Mouse (Mus musculus): ENCODE data around the gene Pdgfb. TPM values are rescaled to one million over a fixed set of nuclear protein-coding genes. Genes with fewer than 3 reads are reported as not detected.
A peak's percentile ranks its signal among the peaks of the same experiment; 100 is the strongest.

Gene Pdgfb
- polyA plus RNA-seq, 1 experiment from 2014 or later, result 2.5 TPM

DNA sequence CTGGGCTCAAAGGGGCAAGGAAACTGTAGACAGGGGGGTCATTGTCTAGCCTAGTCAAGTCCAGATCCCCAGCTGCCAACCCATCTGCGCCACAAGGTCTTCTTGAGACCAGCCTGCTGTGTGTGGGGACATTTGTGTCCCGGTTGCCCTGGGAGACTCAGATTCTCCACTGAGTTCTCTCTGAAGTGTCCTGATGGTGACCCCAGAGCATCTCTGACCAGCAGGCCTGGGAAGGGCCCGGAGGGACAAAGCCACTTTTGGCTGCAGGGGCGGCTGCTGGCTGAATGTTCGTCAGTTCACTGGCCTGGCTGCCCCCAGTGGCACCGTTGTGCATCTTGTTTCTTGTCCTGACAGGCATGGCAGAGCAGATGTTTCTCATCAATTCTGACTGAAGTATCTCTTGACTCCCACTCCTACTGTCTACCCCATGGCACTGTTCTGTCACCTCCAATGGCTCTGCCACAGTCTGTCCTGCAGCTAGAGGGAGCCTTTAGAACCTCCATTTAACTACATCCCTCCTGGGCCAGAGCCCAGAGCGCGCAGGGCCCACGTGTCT, 53.3 kb downstream of the Pdgfb start:
- H3K4me1 ChIP-seq (ENCODE audit: control insufficient read depth, insufficient read depth, low read length), result no peaks in the 10 kb centered on the region
- H3K27me3 ChIP-seq (ENCODE audit: control insufficient read depth, insufficient read depth, low read length), result no peaks in the 10 kb centered on the region
- H3K4me3 ChIP-seq (ENCODE audit: low read depth, low read length), result no peak overlapping the region
- DNase-seq (ENCODE audit: low spot score) (peak; percentile 10), ATAC-seq (replicated peaks; ENCODE audit: insufficient number of reproducible peaks, low FRiP score, low TSS enrichment, low read depth) (no peak)
- WGBS, result 58% methylated on average over 9 of the region's 9 CpGs
- no peaks in the 10 kb centered on the region for H3K9me3 ChIP-seq (replicated peaks; ENCODE audit: control insufficient read depth, low read length)
- no peaks in the 10 kb centered on the region for H3K36me3 ChIP-seq (replicated peaks; ENCODE audit: control insufficient read depth, insufficient read depth, low read depth, low read length)
- no peak overlapping the region for H3K27ac ChIP-seq (replicated peaks; ENCODE audit: low read depth, low read length)
- 0 out of 2 replicates have a peak overlapping the region, but pooled peaks have one; percentile 9 for H3K9ac ChIP-seq (replicated peaks; ENCODE audit: low read length)
- H3K4me2 ChIP-seq (ENCODE audit: low read depth, low read length), result no peak overlapping the region

DNA sequence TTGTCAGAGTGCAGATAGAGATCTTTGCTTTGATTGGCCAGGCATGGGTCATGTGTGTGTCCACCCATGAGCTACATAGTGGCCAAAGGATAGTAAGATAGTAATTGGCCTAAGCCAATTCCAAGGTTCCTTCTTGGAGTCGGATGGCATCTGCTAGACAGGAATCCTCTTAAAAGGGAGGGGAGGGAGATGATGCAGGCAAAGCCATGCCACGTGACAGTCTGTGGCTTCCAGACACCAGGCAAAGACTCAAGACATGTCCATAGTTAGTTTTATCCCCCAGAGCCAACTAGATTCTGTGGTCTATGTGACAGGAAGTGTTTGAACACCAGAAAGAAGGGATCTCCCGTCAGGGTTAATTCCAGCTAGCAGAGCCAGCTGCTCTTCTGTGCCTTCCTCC, 56.4 kb downstream of the Pdgfb start:
- Histone ChIP-seq H3K4me2 (ENCODE audit: low read depth, low read length) (no peak overlapping the region), H3K4me1 (ENCODE audit: control insufficient read depth, insufficient read depth, low read length) (no peaks in the 10 kb centered on the region), H3K9me3 (replicated peaks; ENCODE audit: control insufficient read depth, low read length) (no peaks in the 10 kb centered on the region), H3K27me3 (ENCODE audit: control insufficient read depth, insufficient read depth, low read length) (no peaks in the 10 kb centered on the region), H3K4me3 (ENCODE audit: low read depth, low read length) (no peak overlapping the region), H3K36me3 (replicated peaks; ENCODE audit: control insufficient read depth, insufficient read depth, low read depth, low read length) (no peaks in the 10 kb centered on the region), H3K9ac (replicated peaks; ENCODE audit: low read length) (no peak overlapping the region), H3K27ac (replicated peaks; ENCODE audit: low read depth, low read length) (no peak overlapping the region)
- ATAC-seq (replicated peaks; ENCODE audit: insufficient number of reproducible peaks, low FRiP score, low TSS enrichment, low read depth) (no peak), DNase-seq (ENCODE audit: low spot score) (no peak)
- 53% methylated on average over 3 of the region's 3 CpGs for WGBS

DNA sequence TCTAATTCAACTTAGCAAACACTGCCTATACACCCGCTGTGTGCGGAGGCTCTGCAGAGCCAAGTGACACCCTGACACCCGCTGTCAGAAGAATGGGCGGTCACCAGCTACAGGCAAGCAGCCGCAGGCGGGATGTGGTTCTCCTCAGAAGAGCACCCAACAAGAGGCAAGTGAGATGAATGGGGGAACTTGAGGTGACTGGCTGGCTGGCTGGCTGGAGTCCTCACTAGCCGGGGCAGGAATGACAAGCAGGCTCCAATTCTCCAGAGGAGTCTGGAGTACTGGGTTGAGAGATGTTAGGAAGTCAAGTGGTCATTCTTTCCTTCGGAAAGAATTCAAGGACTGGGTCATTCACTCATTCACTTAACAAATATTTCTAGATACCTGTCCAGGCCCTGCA, 58.2 kb downstream of the Pdgfb start:
- H3K4me2 ChIP-seq (ENCODE audit: low read depth, low read length), result no peak overlapping the region
- no peak for ATAC-seq (replicated peaks; ENCODE audit: insufficient number of reproducible peaks, low FRiP score, low TSS enrichment, low read depth)
- H3K27me3 ChIP-seq (ENCODE audit: control insufficient read depth, insufficient read depth, low read length), result no peaks in the 10 kb centered on the region
- no peak overlapping the region for H3K27ac ChIP-seq (replicated peaks; ENCODE audit: low read depth, low read length)
- WGBS, result 81% methylated on average over 8 of the region's 8 CpGs
- H3K9ac ChIP-seq (replicated peaks; ENCODE audit: low read length), result no peak overlapping the region
- no peaks in the 10 kb centered on the region for H3K36me3 ChIP-seq (replicated peaks; ENCODE audit: control insufficient read depth, insufficient read depth, low read depth, low read length)
- no peaks in the 10 kb centered on the region for H3K4me1 ChIP-seq (ENCODE audit: control insufficient read depth, insufficient read depth, low read length)
- DNase-seq (ENCODE audit: low spot score), result no peak
- H3K9me3 ChIP-seq (replicated peaks; ENCODE audit: control insufficient read depth, low read length), result no peaks in the 10 kb centered on the region
- no peak overlapping the region for H3K4me3 ChIP-seq (ENCODE audit: low read depth, low read length)

DNA sequence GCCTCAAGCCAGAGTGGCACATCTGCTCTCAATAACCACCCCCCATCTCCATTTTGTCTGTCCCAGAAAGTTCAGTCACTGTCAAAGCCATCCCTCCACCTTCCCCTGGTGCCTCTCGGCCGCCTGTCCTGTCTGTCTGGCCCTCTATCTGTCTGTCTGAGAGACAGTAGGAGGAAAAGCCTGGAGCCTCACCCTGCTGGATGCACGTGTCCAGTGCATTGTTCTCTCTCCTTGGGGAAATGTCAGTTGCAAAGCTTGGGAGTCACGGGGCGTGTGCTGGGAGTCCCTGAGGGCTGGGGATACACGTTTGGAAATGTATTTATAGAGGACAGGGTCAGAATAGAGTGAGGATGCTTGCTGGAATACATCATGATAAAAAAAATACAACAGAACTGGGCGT, 61.3 kb downstream of the Pdgfb start:
- no peak overlapping the region for H3K4me3 ChIP-seq (ENCODE audit: low read depth, low read length)
- WGBS, result 64% methylated on average over 7 of the region's 7 CpGs
- H3K27ac ChIP-seq (replicated peaks; ENCODE audit: low read depth, low read length), result no peak overlapping the region
- H3K4me2 ChIP-seq (ENCODE audit: low read depth, low read length), result no peak overlapping the region
- H3K4me1 ChIP-seq (ENCODE audit: control insufficient read depth, insufficient read depth, low read length), result peaks cover 18% of the 10 kb centered on the region
- ATAC-seq (replicated peaks; ENCODE audit: insufficient number of reproducible peaks, low FRiP score, low TSS enrichment, low read depth) (no peak), DNase-seq (ENCODE audit: low spot score) (no peak)
- H3K27me3 ChIP-seq (ENCODE audit: control insufficient read depth, insufficient read depth, low read length), result no peaks in the 10 kb centered on the region
- no peaks in the 10 kb centered on the region for H3K9me3 ChIP-seq (replicated peaks; ENCODE audit: control insufficient read depth, low read length)
- no peaks in the 10 kb centered on the region for H3K36me3 ChIP-seq (replicated peaks; ENCODE audit: control insufficient read depth, insufficient read depth, low read depth, low read length)
- no peak overlapping the region for H3K9ac ChIP-seq (replicated peaks; ENCODE audit: low read length)

DNA sequence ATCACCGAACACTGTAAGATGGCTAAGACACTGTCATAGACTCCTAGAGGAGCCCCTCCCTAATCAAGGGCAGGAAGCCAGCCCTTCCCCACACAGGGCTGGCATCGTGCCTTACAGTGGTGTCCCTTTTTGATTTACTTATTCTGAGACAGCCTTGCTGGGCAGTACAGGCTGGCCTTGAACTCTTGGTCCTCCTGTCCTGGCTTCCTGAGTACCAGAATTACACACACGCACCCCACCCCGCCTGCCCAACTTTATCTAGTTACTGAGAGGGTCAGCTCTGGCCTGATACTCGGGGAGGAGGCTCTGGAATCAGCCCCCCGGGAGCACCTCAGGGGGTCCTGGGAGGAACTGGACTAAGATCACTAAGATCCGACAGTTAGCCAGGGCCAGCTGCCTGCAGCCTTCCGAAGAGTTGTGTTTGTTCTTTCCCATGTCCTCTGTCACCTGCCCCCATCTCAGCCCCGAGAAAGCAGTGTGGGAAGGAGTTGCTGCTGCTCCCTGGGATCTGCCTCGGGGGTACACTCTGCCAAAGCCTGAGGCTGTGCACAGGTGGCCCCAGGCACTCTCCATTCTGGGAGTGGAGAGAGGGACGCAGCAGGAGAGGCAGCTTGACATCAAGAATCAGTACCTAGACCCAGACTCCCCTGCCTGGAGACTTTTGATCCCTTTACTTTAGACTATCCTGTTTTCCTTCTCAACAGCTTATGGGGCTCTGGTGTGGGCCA, 62.1 kb downstream of the Pdgfb start:
- no peak overlapping the region for H3K27ac ChIP-seq (replicated peaks; ENCODE audit: low read depth, low read length)
- ATAC-seq (replicated peaks; ENCODE audit: insufficient number of reproducible peaks, low FRiP score, low TSS enrichment, low read depth) (no peak), DNase-seq (ENCODE audit: low spot score) (no peak)
- 46% methylated on average over 11 of the region's 11 CpGs for WGBS
- H3K9ac ChIP-seq (replicated peaks; ENCODE audit: low read length), result no peak overlapping the region; the same call in 1 of the 2 replicates
- H3K9me3 ChIP-seq (replicated peaks; ENCODE audit: control insufficient read depth, low read length), result no peaks in the 10 kb centered on the region
- H3K36me3 ChIP-seq (replicated peaks; ENCODE audit: control insufficient read depth, insufficient read depth, low read depth, low read length), result no peaks in the 10 kb centered on the region
- H3K4me3 ChIP-seq (ENCODE audit: low read depth, low read length), result no peak overlapping the region
- H3K4me1 ChIP-seq (ENCODE audit: control insufficient read depth, insufficient read depth, low read length), result peaks cover 18% of the 10 kb centered on the region
- no peaks in the 10 kb centered on the region for H3K27me3 ChIP-seq (ENCODE audit: control insufficient read depth, insufficient read depth, low read length)
- no peak overlapping the region for H3K4me2 ChIP-seq (ENCODE audit: low read depth, low read length)

DNA sequence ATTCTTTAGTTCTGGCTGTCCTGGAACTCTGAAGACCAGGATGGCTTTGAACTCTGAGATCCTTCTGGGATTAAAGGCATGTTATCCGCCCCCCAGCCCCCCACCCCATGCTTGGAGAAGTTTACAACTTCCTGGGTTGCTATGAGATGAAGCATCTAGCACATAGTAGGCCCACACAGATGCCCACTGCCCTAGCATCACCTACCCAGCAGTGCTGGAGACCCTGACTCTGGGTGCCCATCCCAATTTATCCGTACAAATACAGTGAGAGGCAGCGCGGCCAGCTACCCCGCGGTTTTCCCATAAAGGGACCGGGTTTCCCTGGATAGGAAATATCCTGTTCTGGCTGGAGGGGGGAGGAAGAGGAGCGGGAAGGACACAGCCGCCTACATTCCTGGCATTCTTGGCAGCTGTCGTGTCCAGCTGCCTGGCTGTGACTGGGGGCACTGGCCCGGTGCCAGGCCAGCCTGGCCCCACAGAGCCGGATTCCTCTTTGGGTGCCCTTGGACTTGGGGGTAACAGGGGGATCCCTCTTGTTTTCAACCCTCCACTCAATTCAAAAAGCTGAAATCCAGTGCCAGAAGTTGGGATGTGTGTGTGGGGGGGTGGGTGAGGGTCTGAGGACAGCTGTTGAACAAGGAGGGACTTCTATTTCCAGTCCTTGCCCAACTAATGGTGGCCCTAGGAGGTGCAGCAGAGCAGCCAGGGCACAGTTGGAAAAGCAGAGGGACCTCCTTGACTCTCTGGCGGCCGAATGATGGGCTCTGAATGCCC, 62.9 kb downstream of the Pdgfb start:
- no peaks in the 10 kb centered on the region for H3K36me3 ChIP-seq (replicated peaks; ENCODE audit: control insufficient read depth, insufficient read depth, low read depth, low read length)
- 36% methylated on average over 14 of the region's 14 CpGs for WGBS
- no peaks in the 10 kb centered on the region for H3K27me3 ChIP-seq (ENCODE audit: control insufficient read depth, insufficient read depth, low read length)
- H3K4me1 ChIP-seq (ENCODE audit: control insufficient read depth, insufficient read depth, low read length), result peaks cover 18% of the 10 kb centered on the region
- peak; percentile 45 for DNase-seq (ENCODE audit: low spot score)
- peak overlapping the region; percentile 8; the same call in 1 of the 2 replicates for H3K27ac ChIP-seq (replicated peaks; ENCODE audit: low read depth, low read length)
- no peak overlapping the region for H3K4me2 ChIP-seq (ENCODE audit: low read depth, low read length)
- no peak overlapping the region for H3K9ac ChIP-seq (replicated peaks; ENCODE audit: low read length)
- H3K9me3 ChIP-seq (replicated peaks; ENCODE audit: control insufficient read depth, low read length), result no peaks in the 10 kb centered on the region
- H3K4me3 ChIP-seq (ENCODE audit: low read depth, low read length), result no peak overlapping the region
- no peak for ATAC-seq (replicated peaks; ENCODE audit: insufficient number of reproducible peaks, low FRiP score, low TSS enrichment, low read depth)

DNA sequence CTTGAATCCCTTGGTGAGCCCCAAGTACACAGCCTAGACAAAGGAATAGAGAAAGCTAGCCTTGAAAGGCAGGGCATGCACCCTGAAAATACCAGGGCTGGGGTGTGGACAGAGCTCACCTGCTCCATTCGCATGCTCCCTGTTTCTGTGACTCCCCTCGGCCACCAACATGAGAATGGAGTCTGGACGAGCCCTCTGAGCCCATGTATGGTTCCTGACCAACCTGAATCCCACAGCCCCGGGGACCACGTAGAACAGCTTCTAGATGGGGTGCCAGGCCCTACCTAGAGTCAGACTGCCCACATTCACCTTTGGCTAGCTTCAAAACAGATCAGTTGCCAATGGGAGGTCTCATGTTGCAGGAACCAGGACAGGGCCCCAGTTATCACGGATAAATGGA, 63.6 kb downstream of the Pdgfb start:
- peaks cover 18% of the 10 kb centered on the region for H3K4me1 ChIP-seq (ENCODE audit: control insufficient read depth, insufficient read depth, low read length)
- H3K36me3 ChIP-seq (replicated peaks; ENCODE audit: control insufficient read depth, insufficient read depth, low read depth, low read length), result no peaks in the 10 kb centered on the region
- no peaks in the 10 kb centered on the region for H3K27me3 ChIP-seq (ENCODE audit: control insufficient read depth, insufficient read depth, low read length)
- ATAC-seq (replicated peaks; ENCODE audit: insufficient number of reproducible peaks, low FRiP score, low TSS enrichment, low read depth) (no peak), DNase-seq (ENCODE audit: low spot score) (no peak)
- H3K4me2 ChIP-seq (ENCODE audit: low read depth, low read length), result peak overlapping the region; percentile 54
- no peak overlapping the region; the same call in 1 of the 2 replicates for H3K27ac ChIP-seq (replicated peaks; ENCODE audit: low read depth, low read length)
- H3K4me3 ChIP-seq (ENCODE audit: low read depth, low read length), result no peak overlapping the region
- H3K9ac ChIP-seq (replicated peaks; ENCODE audit: low read length), result 0 out of 2 replicates have a peak overlapping the region, but pooled peaks have one; percentile 4
- WGBS, result 63% methylated on average over 6 of the region's 6 CpGs
- no peaks in the 10 kb centered on the region for H3K9me3 ChIP-seq (replicated peaks; ENCODE audit: control insufficient read depth, low read length)
